Comparison of ENCODE assay signal across 14 mouse cellular contexts in the genomic region with DNA sequence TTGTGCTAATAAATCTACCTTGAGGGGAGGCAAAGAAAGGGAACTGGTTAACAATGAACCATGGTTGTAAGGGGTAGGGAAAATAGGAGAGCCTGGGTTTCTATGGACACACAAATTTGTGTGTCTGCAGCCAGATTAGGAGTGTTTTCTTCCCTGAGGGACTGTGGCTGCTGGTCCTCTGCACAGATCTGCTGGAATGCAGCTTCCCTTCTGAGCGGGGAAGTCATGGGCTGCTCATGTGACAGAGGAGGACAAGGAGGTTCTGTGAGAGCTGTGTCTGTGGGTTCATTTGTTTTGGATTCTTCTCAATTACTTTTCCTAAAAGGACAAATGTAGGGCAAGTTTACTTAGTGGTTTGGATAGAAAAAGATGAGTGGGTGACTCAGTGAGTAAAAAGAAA. TPM values are rescaled to one million over a fixed set of nuclear protein-coding genes. Genes with fewer than 3 reads are reported as not detected.
A peak's percentile ranks its signal among the peaks of the same experiment; 100 is the strongest.
DNase-seq lines count a peak whose midpoint lies in the region; ATAC-seq lines count a peak whose summit lies in the region.
"Had no signal": no experiment of that assay in that cellular context is flagged by ENCODE, and none has a peak within 500 bp of the region (broad histone marks: within the 10 kb centered on the region; RNA-seq: fewer than 3 reads in every experiment).

No protein-coding gene starts in this region.

- H3K36me3 ChIP-seq in forebrain, embryonic 15.5 days, result no peaks in the 10 kb centered on the region
- H3K36me3 ChIP-seq in forebrain, embryonic 14.5 days (ENCODE audit: control insufficient read depth, insufficient read depth, low read length), result no peaks in the 10 kb centered on the region
- no peaks in the 10 kb centered on the region for H3K36me3 ChIP-seq in midbrain, embryonic 10.5 days
- no peaks in the 10 kb centered on the region for H3K36me3 ChIP-seq in midbrain, embryonic 16.5 days (ENCODE audit: control insufficient read depth, insufficient read depth, low read length)
- H3K36me3 ChIP-seq in embryonic facial prominence, embryonic 14.5 days (ENCODE audit: control insufficient read depth, insufficient read depth, low read length), result no peaks in the 10 kb centered on the region
- H3K36me3 ChIP-seq in midbrain, embryonic 14.5 days (ENCODE audit: control insufficient read depth, insufficient read depth, low read length), result no peaks in the 10 kb centered on the region

- no peak for DNase-seq in forebrain, embryonic 14.5 days (ENCODE audit: low spot score)
- DNase-seq in midbrain, embryonic 10.5 days (ENCODE audit: low spot score), result no peak
- DNase-seq in embryonic facial prominence, embryonic 14.5 days (ENCODE audit: low spot score), result peak; percentile 70
- no peak for DNase-seq in midbrain, embryonic 14.5 days
- no peak for DNase-seq in left cerebral cortex, adult 18-20 months (ENCODE audit: low spot score in 2 of 2)
- DNase-seq: adrenal gland, postnatal 14 days; B cell, adult 2 months; heart, adult 2 months; kidney, adult 9 months; liver; lung, adult 2 months had no signal

- H3K27ac ChIP-seq in forebrain, embryonic 15.5 days (replicated peaks), result 0 out of 2 replicates have a peak overlapping the region, but pooled peaks have one; percentile 15
- no peak overlapping the region for H3K27ac ChIP-seq in forebrain, embryonic 14.5 days (ENCODE audit: low read depth, low read length)
- H3K27ac ChIP-seq in midbrain, embryonic 10.5 days (replicated peaks), result 0 out of 2 replicates have a peak overlapping the region, but pooled peaks have one; percentile 28
- H3K27ac ChIP-seq in midbrain, embryonic 16.5 days (ENCODE audit: low read length), result no peak overlapping the region
- H3K27ac ChIP-seq in embryonic facial prominence, embryonic 14.5 days (replicated peaks; ENCODE audit: low read depth, low read length), result no peak overlapping the region
- H3K27ac ChIP-seq in midbrain, embryonic 14.5 days (replicated peaks; ENCODE audit: low read depth, low read length), result peak overlapping the region; percentile 28; the same call in 1 of the 2 replicates
- H3K27ac ChIP-seq: heart, adult 2 months had no signal

- no peak overlapping the region for H3K9ac ChIP-seq in forebrain, embryonic 15.5 days (replicated peaks)
- no peak overlapping the region for H3K9ac ChIP-seq in forebrain, embryonic 14.5 days (ENCODE audit: low read length)
- no peak overlapping the region for H3K9ac ChIP-seq in midbrain, embryonic 16.5 days (ENCODE audit: low read depth, low read length)
- H3K9ac ChIP-seq in embryonic facial prominence, embryonic 14.5 days (ENCODE audit: low read depth, low read length), result no peak overlapping the region
- no peak overlapping the region for H3K9ac ChIP-seq in midbrain, embryonic 14.5 days (replicated peaks; ENCODE audit: low read length)

- H3K4me1 ChIP-seq in forebrain, embryonic 15.5 days, result peaks cover 5% of the 10 kb centered on the region
- H3K4me1 ChIP-seq in forebrain, embryonic 14.5 days (ENCODE audit: control insufficient read depth, insufficient read depth, low read length), result no peaks in the 10 kb centered on the region
- H3K4me1 ChIP-seq in midbrain, embryonic 10.5 days, result peaks cover 16% of the 10 kb centered on the region
- peaks cover 8% of the 10 kb centered on the region for H3K4me1 ChIP-seq in midbrain, embryonic 16.5 days (ENCODE audit: control insufficient read depth, insufficient read depth, low read length)
- H3K4me1 ChIP-seq in embryonic facial prominence, embryonic 14.5 days (ENCODE audit: control insufficient read depth, insufficient read depth, low read length), result peaks cover 27% of the 10 kb centered on the region
- H3K4me1 ChIP-seq in midbrain, embryonic 14.5 days (ENCODE audit: control insufficient read depth, insufficient read depth, low read length), result no peaks in the 10 kb centered on the region

- H3K4me3 ChIP-seq in forebrain, embryonic 15.5 days, result no peak overlapping the region
- no peak overlapping the region for H3K4me3 ChIP-seq in forebrain, embryonic 14.5 days (ENCODE audit: low read depth, low read length)
- H3K4me3 ChIP-seq in midbrain, embryonic 10.5 days, result no peak overlapping the region
- H3K4me3 ChIP-seq in midbrain, embryonic 16.5 days (ENCODE audit: low read depth, low read length), result no peak overlapping the region
- H3K4me3 ChIP-seq in embryonic facial prominence, embryonic 14.5 days (ENCODE audit: low read depth, low read length), result no peak overlapping the region
- no peak overlapping the region for H3K4me3 ChIP-seq in midbrain, embryonic 14.5 days (replicated peaks; ENCODE audit: low read depth, low read length)
- H3K4me3 ChIP-seq: heart, adult 2 months had no signal

- H3K9me3 ChIP-seq in forebrain, embryonic 15.5 days, result no peaks in the 10 kb centered on the region
- H3K9me3 ChIP-seq in forebrain, embryonic 14.5 days (replicated peaks; ENCODE audit: control insufficient read depth, low read length), result no peaks in the 10 kb centered on the region
- no peaks in the 10 kb centered on the region for H3K9me3 ChIP-seq in midbrain, embryonic 10.5 days (replicated peaks)
- no peaks in the 10 kb centered on the region for H3K9me3 ChIP-seq in midbrain, embryonic 16.5 days (replicated peaks; ENCODE audit: control insufficient read depth, low read length, poor library complexity, severe bottlenecking)
- no peaks in the 10 kb centered on the region for H3K9me3 ChIP-seq in embryonic facial prominence, embryonic 14.5 days (ENCODE audit: control insufficient read depth, low read length)
- H3K9me3 ChIP-seq in midbrain, embryonic 14.5 days (ENCODE audit: control insufficient read depth, low read length), result no peaks in the 10 kb centered on the region

- H3K4me2 ChIP-seq in forebrain, embryonic 15.5 days (replicated peaks), result no peak overlapping the region
- no peak overlapping the region for H3K4me2 ChIP-seq in forebrain, embryonic 14.5 days (ENCODE audit: low read length)
- H3K4me2 ChIP-seq in midbrain, embryonic 16.5 days (ENCODE audit: low read length), result no peak overlapping the region
- no peak overlapping the region for H3K4me2 ChIP-seq in embryonic facial prominence, embryonic 14.5 days (ENCODE audit: low read depth, low read length)
- H3K4me2 ChIP-seq in midbrain, embryonic 14.5 days (ENCODE audit: low read length), result no peak overlapping the region

- ATAC-seq in forebrain, embryonic 15.5 days (replicated peaks), result no peak
- no peak for ATAC-seq in forebrain, embryonic 14.5 days
- ATAC-seq in midbrain, embryonic 16.5 days, result no peak
- no peak for ATAC-seq in embryonic facial prominence, embryonic 14.5 days (ENCODE audit: low read depth)
- ATAC-seq in midbrain, embryonic 14.5 days (ENCODE audit: low FRiP score, low TSS enrichment), result no peak
- ATAC-seq in megakaryocyte, adult 5-6 weeks (ENCODE audit: poor library complexity, severe bottlenecking), result no peak

- 46% methylated on average over 1 of the region's 1 CpGs for WGBS in forebrain, embryonic 15.5 days
- WGBS in forebrain, embryonic 14.5 days, result 50% methylated on average over 1 of the region's 1 CpGs
- WGBS in midbrain, embryonic 10.5 days, result 50% methylated on average over 1 of the region's 1 CpGs
- WGBS in midbrain, embryonic 16.5 days, result 58% methylated on average over 1 of the region's 1 CpGs
- 20% methylated on average over 1 of the region's 1 CpGs for WGBS in embryonic facial prominence, embryonic 14.5 days
- 33% methylated on average over 1 of the region's 1 CpGs for WGBS in midbrain, embryonic 14.5 days

- no peaks in the 10 kb centered on the region for H3K27me3 ChIP-seq in forebrain, embryonic 15.5 days
- H3K27me3 ChIP-seq in forebrain, embryonic 14.5 days (replicated peaks; ENCODE audit: control insufficient read depth, insufficient read depth, low read length), result no peaks in the 10 kb centered on the region
- H3K27me3 ChIP-seq in midbrain, embryonic 10.5 days (ENCODE audit: low read depth, poor library complexity, severe bottlenecking), result no peaks in the 10 kb centered on the region
- no peaks in the 10 kb centered on the region for H3K27me3 ChIP-seq in midbrain, embryonic 16.5 days (ENCODE audit: control insufficient read depth, insufficient read depth, low read depth, low read length)
- H3K27me3 ChIP-seq in embryonic facial prominence, embryonic 14.5 days (replicated peaks; ENCODE audit: control insufficient read depth, insufficient read depth, low read length), result no peaks in the 10 kb centered on the region
- no peaks in the 10 kb centered on the region for H3K27me3 ChIP-seq in midbrain, embryonic 14.5 days (ENCODE audit: control insufficient read depth, insufficient read depth, low read length)

RNA-seq across cellular contexts. Expression of gene Sox11, which starts 48.2 kb away (rescaled TPM):
- 1,052 and 1,056 TPM in 2 replicates for polyA plus RNA-seq in forebrain, embryonic 15.5 days (2015; fragmentation: Nextera tagmentation; extraction: Ambion mirVana)
- 948 and 1,039 TPM in 2 replicates for polyA plus RNA-seq in forebrain, embryonic 14.5 days (2014; fragmentation: Nextera tagmentation; extraction: Ambion mirVana)
- polyA plus RNA-seq in midbrain, embryonic 10.5 days (2016; fragmentation: Nextera tagmentation; extraction: Ambion mirVana), result 260 and 367 TPM in 2 replicates
- polyA plus RNA-seq in midbrain, embryonic 16.5 days (2015; fragmentation: Nextera tagmentation; extraction: Ambion mirVana), result 371 and 465 TPM in 2 replicates
- 62.0 and 72.7 TPM in 2 replicates for polyA plus RNA-seq in embryonic facial prominence, embryonic 14.5 days (2014; fragmentation: Nextera tagmentation; extraction: Ambion mirVana)
- polyA plus RNA-seq in midbrain, embryonic 14.5 days (2014; fragmentation: Nextera tagmentation; extraction: Ambion mirVana), result 615 and 827 TPM in 2 replicates
- 10 to 100 TPM; 12.0 to 14.4 TPM for total RNA-seq in left cerebral cortex, adult 18-20 months (2021)
- not detected in 2 replicates for total RNA-seq in megakaryocyte, adult 5-6 weeks (2015)
- not detected in 2 replicates for total RNA-seq in megakaryocyte, adult 5-6 weeks (2017)

Comparison
In these comparisons a context has a peak if more than half of its experiments do, and no peak if none do; other contexts are left out.
1. H3K27ac ChIP-seq: peak in forebrain, embryonic 15.5 days (single experiment), midbrain, embryonic 10.5 days (single experiment) and midbrain, embryonic 14.5 days (single experiment); none in forebrain, embryonic 14.5 days (single experiment), midbrain, embryonic 16.5 days (single experiment) and embryonic facial prominence, embryonic 14.5 days (single experiment).